Mouse (Mus musculus) bone marrow, adult 2 months (tissue): ENCODE data around the gene Trak1. TPM values are rescaled to one million over a fixed set of nuclear protein-coding genes. Genes with fewer than 3 reads are reported as not detected.

Source experiments
- H3K27ac ChIP-seq: fragments of 200-500 bp; 2 replicates; pipeline ENCODE4 v1.5.1; 2012; ENCODE audit warnings: low read depth, mild to moderate bottlenecking, control low read depth, inconsistent platforms, low read length; ENCODE audit not compliant: control insufficient read depth, poor library complexity, insufficient read depth
- H3K4me1 ChIP-seq: fragments of 200-500 bp; 2 replicates; pipeline ENCODE4 v1.6.1; 2011; ENCODE audit warnings: low read length; ENCODE audit not compliant: control insufficient read depth, insufficient read depth
- H3K4me3 ChIP-seq: fragments of 200-500 bp; replicated peaks from 2 replicates; pipeline ENCODE3; 2011; ENCODE audit warnings: mild to moderate bottlenecking, low read depth, low read length, control low read depth; ENCODE audit not compliant: control insufficient read depth
- CTCF ChIP-seq: fragments of 200-500 bp; IDR thresholded peaks from 2 replicates; pipeline ENCODE4 v1.5.1; 2011; ENCODE audit warnings: low read length, control low read depth; ENCODE audit not compliant: control insufficient read depth, insufficient read depth
- POLR2A ChIP-seq: fragments of 200-500 bp; IDR thresholded peaks from 2 replicates; pipeline ENCODE4 v1.6.1; 2011; ENCODE audit warnings: low read depth, mild to moderate bottlenecking, control low read depth, low read length, borderline replicate concordance; ENCODE audit not compliant: control insufficient read depth
- WGBS: fragments of 180-500 bp; shearing (Covaris S2); methylation state at CpG from one replicate; pipeline ENCODE4 v1.1.7; 2018; 5-methylcytosine and 5-hydroxymethylcytosine counted together
- polyA plus RNA-seq: library from polyadenylated mRNA; stranded (reverse); fragments of >200 nt; gene quantifications from 2 replicates; pipeline ENCODE4 v1.2.4, GENCODE M21; 2011; ENCODE audit warnings: low replicate concordance; ENCODE audit not compliant: missing spikeins, insufficient read depth, insufficient read length

Trak1 gene
- polyA plus RNA-seq, 1 experiment: 29.4 TPM

- WGBS: 88% methylated on average over 16 of the region's 16 CpGs
- H3K4me1 ChIP-seq: no peaks in the 10 kb centered on the region
- no peak overlapping the region for H3K27ac ChIP-seq
- no peak overlapping the region for H3K4me3 ChIP-seq
- TF ChIP-seq CTCF: no peak
- no peak for TF ChIP-seq POLR2A
Observed at GRCm38 (mm10) chr9:121403157-121403671, 105.9 kb downstream of the Trak1 start.

GRCm38 (mm10) chr9:121403699-121404098 is 106.4 kb downstream of the Trak1 start:
- no peaks in the 10 kb centered on the region for H3K4me1 ChIP-seq
- H3K27ac ChIP-seq: no peak overlapping the region
- WGBS: 89% methylated on average over 11 of the region's 11 CpGs
- H3K4me3 ChIP-seq: no peak overlapping the region
- TF ChIP-seq POLR2A (no peak), CTCF (no peak)

- Histone ChIP-seq H3K4me3 (no peak overlapping the region), H3K4me1 (no peaks in the 10 kb centered on the region), H3K27ac (no peak overlapping the region)
- 90% methylated on average over 8 of the region's 8 CpGs for WGBS
- TF ChIP-seq POLR2A (no peak), CTCF (no peak)
Observed at GRCm38 (mm10) chr9:121405088-121405681, 107.9 kb downstream of the Trak1 start.

DNA sequence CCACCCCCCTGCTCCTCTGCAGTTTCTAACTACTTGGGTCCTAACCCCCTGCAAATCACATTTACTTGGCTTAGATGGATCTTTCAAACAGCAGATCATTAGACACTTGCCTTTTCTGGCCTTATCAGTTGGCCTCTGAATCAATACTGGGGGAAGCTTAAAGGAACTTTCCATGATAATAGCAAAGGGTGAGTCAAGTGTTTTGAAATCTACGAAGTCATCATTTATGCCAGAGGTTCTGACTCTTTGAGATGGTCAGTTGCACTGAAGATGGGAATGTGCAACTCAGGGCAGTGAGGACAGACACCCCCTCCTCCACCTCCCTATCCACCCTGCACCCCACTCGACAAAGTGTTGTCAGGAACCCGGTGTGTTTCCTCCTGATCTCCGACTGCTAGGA is 108.5 kb downstream of the Trak1 start:
- TF ChIP-seq POLR2A: no peak
- no peak for TF ChIP-seq CTCF
- no peak overlapping the region for H3K27ac ChIP-seq
- H3K4me3 ChIP-seq: no peak overlapping the region
- WGBS: 85% methylated on average over 4 of the region's 4 CpGs
- H3K4me1 ChIP-seq: no peaks in the 10 kb centered on the region

DNA sequence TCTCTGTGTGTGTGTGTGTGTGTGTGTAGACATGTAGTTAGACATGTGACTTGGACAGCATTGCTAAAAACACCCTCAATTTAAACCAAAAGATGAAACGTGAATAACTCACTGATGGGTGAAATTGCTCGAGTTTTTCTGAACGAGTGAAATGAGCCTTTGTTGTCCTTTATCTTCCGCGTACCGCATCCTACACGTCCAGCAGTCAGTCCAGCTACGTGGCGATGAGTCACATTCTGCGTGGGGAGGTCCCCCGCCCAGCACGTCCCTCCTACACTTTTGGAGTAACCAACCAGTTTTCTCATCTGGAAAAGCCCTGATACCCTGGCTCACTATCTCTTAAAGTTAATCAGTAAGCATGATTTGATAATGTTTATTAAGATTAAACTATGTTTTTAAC is 116.9 kb downstream of the Trak1 start:
- WGBS: 87% methylated on average over 12 of the region's 12 CpGs
- TF ChIP-seq POLR2A (no peak), CTCF (no peak)
- H3K4me3 ChIP-seq: no peak overlapping the region
- no peak overlapping the region for H3K27ac ChIP-seq
- H3K4me1 ChIP-seq: no peaks in the 10 kb centered on the region

GRCm38 (mm10) chr9:121415626-121416241 is 118.4 kb downstream of the Trak1 start:
- TF ChIP-seq CTCF: no peak
- no peak for TF ChIP-seq POLR2A
- WGBS: 86% methylated on average over 19 of the region's 19 CpGs
- Histone ChIP-seq H3K27ac (no peak overlapping the region), H3K4me3 (no peak overlapping the region), H3K4me1 (no peaks in the 10 kb centered on the region; the same call in 1 of the 2 replicates)

DNA sequence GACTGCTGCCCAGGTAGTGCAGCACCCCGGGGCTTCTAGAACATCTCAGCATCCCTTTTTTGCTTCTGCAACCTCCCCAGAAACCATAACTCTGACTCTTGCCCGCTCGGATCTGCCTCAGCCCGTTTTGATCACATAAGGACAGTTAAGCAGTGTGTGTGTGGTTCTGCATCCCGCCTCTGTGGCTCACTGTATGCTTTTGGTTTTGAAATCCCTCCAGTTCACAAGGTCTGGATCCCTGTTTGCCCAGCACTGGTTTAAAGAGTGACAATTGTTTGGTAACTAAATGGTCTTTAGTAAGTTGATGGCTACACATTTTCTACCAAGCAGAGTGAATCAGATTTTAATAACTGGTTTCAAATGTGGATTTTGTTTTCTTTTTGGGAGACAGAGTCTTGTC is 119.2 kb downstream of the Trak1 start:
- TF ChIP-seq CTCF (no peak), POLR2A (no peak)
- no peak overlapping the region for H3K4me3 ChIP-seq
- H3K27ac ChIP-seq: no peak overlapping the region
- H3K4me1 ChIP-seq: no peaks in the 10 kb centered on the region; the same call in 1 of the 2 replicates
- 81% methylated on average over 5 of the region's 5 CpGs for WGBS

DNA sequence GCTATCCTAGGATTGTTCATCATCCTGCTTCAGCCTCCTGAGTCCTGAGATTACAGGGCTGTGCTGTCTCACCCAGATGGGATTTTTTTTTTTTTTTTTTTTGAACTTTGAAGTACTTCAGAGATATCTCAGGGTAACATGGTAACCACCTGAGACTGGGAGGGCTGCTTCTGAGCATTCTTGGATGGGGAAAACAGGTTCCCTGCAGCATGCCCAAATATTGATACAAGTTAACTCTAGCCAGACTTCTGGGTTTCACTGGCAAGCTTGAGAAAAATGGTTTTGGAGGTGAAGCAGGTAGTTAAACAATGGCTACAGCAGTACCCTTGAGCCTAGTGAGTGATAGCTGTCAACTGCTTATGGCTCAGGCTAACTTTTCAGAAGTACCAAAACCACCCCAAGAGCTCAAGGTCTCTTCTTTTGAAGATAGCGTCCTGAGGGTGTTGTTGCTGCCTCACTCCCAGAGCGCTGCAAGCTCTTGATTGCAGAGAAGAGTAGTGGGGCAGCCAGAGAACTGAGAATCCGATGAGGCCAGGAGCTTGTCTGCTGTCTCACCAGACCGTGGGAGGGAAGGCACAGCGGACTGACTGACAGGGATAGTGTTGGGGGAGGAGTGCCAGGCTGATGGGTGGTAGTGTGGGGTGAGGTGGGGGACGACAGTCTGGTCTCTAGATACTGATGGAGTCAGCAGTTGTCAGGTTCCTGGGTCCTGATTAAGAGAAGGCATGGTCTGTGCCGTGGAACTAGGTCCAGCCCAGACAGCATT is 119.8 kb downstream of the Trak1 start:
- Histone ChIP-seq H3K4me1 (no peaks in the 10 kb centered on the region; the same call in 1 of the 2 replicates), H3K27ac (no peak overlapping the region), H3K4me3 (no peak overlapping the region)
- WGBS: 79% methylated on average over 7 of the region's 7 CpGs
- TF ChIP-seq POLR2A: no peak
- TF ChIP-seq CTCF: no peak
